1 mouse cellular context compared by ENCODE assay signal in the genomic region with DNA sequence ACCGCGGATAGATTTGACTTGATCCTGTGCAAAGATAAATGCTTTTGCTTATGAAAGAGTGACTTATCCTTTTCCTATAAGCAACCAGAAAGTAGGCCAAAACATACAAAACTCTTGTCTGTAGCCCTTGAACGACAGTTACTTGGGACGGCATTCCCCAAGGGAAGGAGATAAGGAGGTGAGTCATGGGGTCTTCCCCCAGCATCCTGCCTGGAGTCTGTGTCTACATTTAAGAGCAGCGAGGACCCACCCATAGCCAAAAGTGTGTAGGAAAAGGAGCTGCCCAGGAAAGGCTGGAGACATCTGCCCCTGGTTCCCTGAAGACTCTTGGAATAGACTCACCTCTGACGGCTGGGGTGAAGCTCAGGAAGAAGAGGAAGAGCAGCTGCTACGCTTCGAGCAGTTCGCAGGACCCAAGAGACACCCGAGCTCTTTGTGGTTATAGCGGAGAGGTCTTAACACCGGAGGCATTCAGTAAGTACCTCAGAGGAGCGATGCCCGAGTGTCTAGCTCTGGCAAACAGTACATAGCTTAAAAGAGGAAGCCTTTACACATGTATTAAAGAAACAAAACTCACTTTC.
TF ChIP-seq lines count a peak whose summit lies in the region.

No protein-coding gene starts in this region.

TF ChIP-seq in CH12.LX, 34 proteins besides CTCF, POLR2A, EP300 and RAD21:
- TF ChIP-seq ELF1 (IDR thresholded peaks at IDR 0.05; ENCODE audit: low read depth, low read length), result no peak
- TF ChIP-seq ZC3H11A (IDR thresholded peaks at IDR 0.05; ENCODE audit: low read depth, low read length), result no peak
- TF ChIP-seq E2F4 (IDR thresholded peaks at IDR 0.05; ENCODE audit: insufficient replicate concordance, low read depth, low read length), result no peak
- TF ChIP-seq PAX5 (IDR thresholded peaks at IDR 0.05; ENCODE audit: low read length), result no peak
- no peak for TF ChIP-seq TCF12 (IDR thresholded peaks at IDR 0.05; ENCODE audit: low read depth, low read length)
- TF ChIP-seq ZNF384 (IDR thresholded peaks at IDR 0.05; ENCODE audit: low read depth, low read length), result no peak
- no peak for TF ChIP-seq NELFE (IDR thresholded peaks at IDR 0.05; ENCODE audit: low read depth, low read length)
- no peak for TF ChIP-seq MEF2A (IDR thresholded peaks at IDR 0.05; ENCODE audit: borderline replicate concordance, low read depth, low read length)
- TF ChIP-seq ZMIZ1 (IDR thresholded peaks at IDR 0.05; ENCODE audit: low read depth, low read length), result no peak
- no peak for TF ChIP-seq USF2 (conservative IDR thresholded peaks at IDR 0.05; ENCODE audit: low read depth, low read length)
- TF ChIP-seq KAT2A (IDR thresholded peaks at IDR 0.05; ENCODE audit: insufficient replicate concordance, low read length), result no peak
- no peak for TF ChIP-seq CHD2 (IDR thresholded peaks at IDR 0.05; ENCODE audit: low read length)
